Mouse (Mus musculus): ENCODE results near the gene Dnah8.
A peak's percentile ranks its signal among the peaks of the same experiment; 100 is the strongest.

Dnah8 gene

GRCm38 (mm10) chr17:30752370-30752818, 128.2 kb downstream of the Dnah8 start:
- peak; percentile 16 to 28 for DNase-seq

- no peak for DNase-seq
Observed at GRCm38 (mm10) chr17:30753201-30753600, 129.0 kb downstream of the Dnah8 start.

GRCm38 (mm10) chr17:30756771-30757170, 132.6 kb downstream of the Dnah8 start:
- DNase-seq, result no peak

- DNase-seq, result no peak
Observed at GRCm38 (mm10) chr17:30760307-30760706, 136.2 kb downstream of the Dnah8 start.

- DNase-seq, result no peak
Observed at GRCm38 (mm10) chr17:30764276-30764675, 140.1 kb downstream of the Dnah8 start.

GRCm38 (mm10) chr17:30774416-30774815, 150.3 kb downstream of the Dnah8 start:
- no peak for DNase-seq

GRCm38 (mm10) chr17:30775096-30775495, 150.9 kb downstream of the Dnah8 start:
- no peak for DNase-seq

- no peak for DNase-seq
Observed at GRCm38 (mm10) chr17:30781046-30781445, 156.9 kb downstream of the Dnah8 start.

- DNase-seq, result no peak
Observed at GRCm38 (mm10) chr17:30782286-30782685, 158.1 kb downstream of the Dnah8 start.

- no peak for DNase-seq
Observed at GRCm38 (mm10) chr17:30788361-30788760, 164.2 kb downstream of the Dnah8 start.

GRCm38 (mm10) chr17:30790816-30791215, 166.7 kb downstream of the Dnah8 start:
- no peak for DNase-seq

- DNase-seq, result no peak
Observed at GRCm38 (mm10) chr17:30792396-30792795, 168.2 kb downstream of the Dnah8 start.

GRCm38 (mm10) chr17:30796616-30797015, 172.5 kb downstream of the Dnah8 start:
- DNase-seq, result no peak

- no peak for DNase-seq
Observed at GRCm38 (mm10) chr17:30800261-30800985, 176.3 kb downstream of the Dnah8 start.

- DNase-seq, result no peak
Observed at GRCm38 (mm10) chr17:30803668-30804067, 179.5 kb downstream of the Dnah8 start.

GRCm38 (mm10) chr17:30804955-30805354, 180.8 kb downstream of the Dnah8 start:
- no peak for DNase-seq

- DNase-seq, result no peak
Observed at GRCm38 (mm10) chr17:30805511-30806059, 181.4 kb downstream of the Dnah8 start.

- DNase-seq, result no peak
Observed at GRCm38 (mm10) chr17:30808866-30809660, 184.9 kb downstream of the Dnah8 start.

- peak in 1 of 2 experiments; percentile 10 for DNase-seq
Observed at GRCm38 (mm10) chr17:30809926-30810660, 185.9 kb downstream of the Dnah8 start.

- DNase-seq, result peak in 1 of 2 experiments; percentile 14
Observed at GRCm38 (mm10) chr17:30818543-30818942, 194.4 kb downstream of the Dnah8 start.

- DNase-seq, result no peak
Observed at GRCm38 (mm10) chr17:30819134-30819533, 195.0 kb downstream of the Dnah8 start.

GRCm38 (mm10) chr17:30821115-30821514, 197.0 kb downstream of the Dnah8 start:
- no peak for DNase-seq

GRCm38 (mm10) chr17:30824473-30824872, 200.3 kb downstream of the Dnah8 start:
- DNase-seq, result no peak

Data from cerebellum, adult 18-20 months (tissue).